Mouse (Mus musculus) MEL (cell line): ENCODE results near the gene Unc80.

Source experiments
- CHD2 ChIP-seq: IDR thresholded peaks from 2 replicates; pipeline ENCODE4 v1.6.1; 2011; ENCODE audit warnings: low read length, improper control_type of control experiment
- CTCF ChIP-seq, 3 experiments: IDR thresholded peaks in 2 of 3; conservative IDR thresholded peaks in 1 of 3; 2 replicates each; pipeline ENCODE4 v1.5.1; 2011 to 2012; ENCODE audit warnings: low read length in 3 of 3, low read depth in 2 of 3, mild to moderate bottlenecking in 2 of 3, improper control_type of control experiment in 1 of 3, inconsistent platforms in 1 of 3, mixed read lengths in 1 of 3, moderate library complexity in 1 of 3; ENCODE audit not compliant: control insufficient read depth in 1 of 3, insufficient read depth in 1 of 3, poor library complexity in 1 of 3, severe bottlenecking in 1 of 3
- EP300 ChIP-seq, 2 experiments: IDR thresholded peaks; 2 replicates each; pipeline ENCODE4 v1.6.1; 2011; ENCODE audit warnings: improper control_type of control experiment in 2 of 2, low read length in 2 of 2, low read depth in 1 of 2, mild to moderate bottlenecking in 1 of 2

GRCm38 (mm10) chr1:66561636-66562270 lies 93.6 kb downstream of the Unc80 start:
- TF ChIP-seq EP300 (IDR thresholded peaks at IDR 0.05; ENCODE audit: low read depth in 1 of 2, low read length in 2 of 2) = no peak
- no peak for TF ChIP-seq CTCF (IDR thresholded peaks at IDR 0.05 in 2 of 3, conservative IDR thresholded peaks at IDR 0.05 in 1 of 3; ENCODE audit: control insufficient read depth in 1 of 3, insufficient read depth in 1 of 3, low read depth in 2 of 3, low read length in 3 of 3, poor library complexity in 1 of 3, severe bottlenecking in 1 of 3)
- TF ChIP-seq CHD2 = no peak
